Comparison of ENCODE assay signal across 19 mouse cellular contexts in genomic region chr10:71469751-71470150, GRCm38 (mm10).
DNase-seq lines count a peak whose midpoint lies in the region; ATAC-seq lines count a peak whose summit lies in the region.
"Had no signal": no experiment of that assay in that cellular context is flagged by ENCODE, and none has a peak within 500 bp of the region (broad histone marks: within the 10 kb centered on the region; RNA-seq: fewer than 3 reads in every experiment).

No protein-coding gene starts in this region.

- no peak overlapping the region for H3K4me3 ChIP-seq in embryonic facial prominence, embryonic 11.5 days (ENCODE audit: low read depth, low read length)
- no peak overlapping the region for H3K4me3 ChIP-seq in embryonic facial prominence, embryonic 10.5 days
- no peak overlapping the region for H3K4me3 ChIP-seq in midbrain, embryonic 13.5 days (replicated peaks)
- no peak overlapping the region for H3K4me3 ChIP-seq in midbrain, embryonic 11.5 days (ENCODE audit: low read depth, low read length)
- no peak overlapping the region for H3K4me3 ChIP-seq in hindbrain, embryonic 16.5 days (ENCODE audit: low read length)
- H3K4me3 ChIP-seq: myocyte; neural tube, embryonic 15.5 days; stomach, embryonic 15.5 days had no signal

- no peak; the same call in 1 of the 2 replicates for ATAC-seq in embryonic facial prominence, embryonic 11.5 days (replicated peaks; ENCODE audit: insufficient number of reproducible peaks, low FRiP score, low TSS enrichment, low read depth)
- peak; percentile 40; the same call in 1 of the 2 replicates for ATAC-seq in midbrain, embryonic 13.5 days
- ATAC-seq in midbrain, embryonic 11.5 days (ENCODE audit: low FRiP score) = no peak
- peak; percentile 62; the same call in 1 of the 2 replicates for ATAC-seq in hindbrain, embryonic 16.5 days
- no peak for ATAC-seq in erythroblast, adult 5-6 weeks (replicated peaks; ENCODE audit: low FRiP score, poor library complexity, severe bottlenecking)

- no peaks in the 10 kb centered on the region for H3K9me3 ChIP-seq in embryonic facial prominence, embryonic 11.5 days (replicated peaks; ENCODE audit: control insufficient read depth, low read length)
- no peaks in the 10 kb centered on the region for H3K9me3 ChIP-seq in embryonic facial prominence, embryonic 10.5 days
- no peaks in the 10 kb centered on the region for H3K9me3 ChIP-seq in midbrain, embryonic 13.5 days
- H3K9me3 ChIP-seq in midbrain, embryonic 11.5 days (ENCODE audit: control insufficient read depth, low read length) = no peaks in the 10 kb centered on the region
- no peaks in the 10 kb centered on the region for H3K9me3 ChIP-seq in hindbrain, embryonic 16.5 days (ENCODE audit: control insufficient read depth, low read length)
- H3K9me3 ChIP-seq: neural tube, embryonic 15.5 days; stomach, embryonic 15.5 days had no signal

- no peak overlapping the region for H3K4me2 ChIP-seq in embryonic facial prominence, embryonic 11.5 days (ENCODE audit: low read depth, low read length)
- no peak overlapping the region for H3K4me2 ChIP-seq in midbrain, embryonic 13.5 days (replicated peaks)
- H3K4me2 ChIP-seq in midbrain, embryonic 11.5 days = no peak overlapping the region
- H3K4me2 ChIP-seq in hindbrain, embryonic 16.5 days (ENCODE audit: low read length) = no peak overlapping the region
- H3K4me2 ChIP-seq: neural tube, embryonic 15.5 days; stomach, embryonic 15.5 days had no signal

- no peak overlapping the region for H3K9ac ChIP-seq in embryonic facial prominence, embryonic 11.5 days (replicated peaks; ENCODE audit: low read length)
- H3K9ac ChIP-seq in midbrain, embryonic 13.5 days (replicated peaks) = no peak overlapping the region
- H3K9ac ChIP-seq in midbrain, embryonic 11.5 days (ENCODE audit: low read length) = no peak overlapping the region
- no peak overlapping the region for H3K9ac ChIP-seq in hindbrain, embryonic 16.5 days (ENCODE audit: low read depth, low read length)
- H3K9ac ChIP-seq: neural tube, embryonic 15.5 days; stomach, embryonic 15.5 days had no signal

- H3K27ac ChIP-seq in embryonic facial prominence, embryonic 11.5 days (replicated peaks; ENCODE audit: low read depth, low read length) = no peak overlapping the region
- H3K27ac ChIP-seq in embryonic facial prominence, embryonic 10.5 days (replicated peaks) = no peak overlapping the region
- H3K27ac ChIP-seq in midbrain, embryonic 13.5 days = no peak overlapping the region
- no peak overlapping the region for H3K27ac ChIP-seq in midbrain, embryonic 11.5 days (ENCODE audit: low read depth, low read length)
- H3K27ac ChIP-seq in hindbrain, embryonic 16.5 days (ENCODE audit: low read depth, low read length) = no peak overlapping the region
- H3K27ac ChIP-seq: neural tube, embryonic 15.5 days; stomach, embryonic 15.5 days had no signal

- peak; percentile 17 for DNase-seq in embryonic facial prominence, embryonic 11.5 days (ENCODE audit: low spot score)
- DNase-seq in embryonic facial prominence, embryonic 10.5 days (ENCODE audit: low spot score) = no peak
- no peak for DNase-seq in midbrain, embryonic 11.5 days (ENCODE audit: low spot score, missing footprints)
- peak; percentile 51 for DNase-seq in retina, postnatal 1 day
- DNase-seq in adrenal gland, postnatal 25 days = no peak
- DNase-seq: adrenal gland, adult 8-10 months; cerebellum, adult 11-12 months; cerebellum, postnatal 36 days; gastrocnemius, postnatal 36 days; kidney, adult 11 months; layer of hippocampus, postnatal 36 days; liver; lung, postnatal 10 days had no signal

- WGBS in embryonic facial prominence, embryonic 11.5 days = 73% methylated on average over 13 of the region's 13 CpGs
- WGBS in embryonic facial prominence, embryonic 10.5 days = 79% methylated on average over 13 of the region's 13 CpGs
- whole genome bisulfite sequencing in midbrain, embryonic 13.5 days = 70% methylated on average over 13 of the region's 13 CpGs
- WGBS in midbrain, embryonic 11.5 days = 88% methylated on average over 13 of the region's 13 CpGs
- 52% methylated on average over 13 of the region's 13 CpGs for WGBS in hindbrain, embryonic 16.5 days

- no peaks in the 10 kb centered on the region for H3K27me3 ChIP-seq in embryonic facial prominence, embryonic 11.5 days (ENCODE audit: control insufficient read depth, insufficient read depth, low read length)
- no peaks in the 10 kb centered on the region for H3K27me3 ChIP-seq in embryonic facial prominence, embryonic 10.5 days (replicated peaks; ENCODE audit: low read depth, poor library complexity, severe bottlenecking)
- no peaks in the 10 kb centered on the region for H3K27me3 ChIP-seq in midbrain, embryonic 13.5 days
- H3K27me3 ChIP-seq in midbrain, embryonic 11.5 days (ENCODE audit: control insufficient read depth, insufficient read depth, low read length) = no peaks in the 10 kb centered on the region
- H3K27me3 ChIP-seq in hindbrain, embryonic 16.5 days (replicated peaks; ENCODE audit: control insufficient read depth, insufficient read depth, low read length) = no peaks in the 10 kb centered on the region
- H3K27me3 ChIP-seq: neural tube, embryonic 15.5 days; stomach, embryonic 15.5 days had no signal

- no peaks in the 10 kb centered on the region for H3K36me3 ChIP-seq in embryonic facial prominence, embryonic 11.5 days (replicated peaks; ENCODE audit: control insufficient read depth, insufficient read depth, low read depth, low read length)
- H3K36me3 ChIP-seq in embryonic facial prominence, embryonic 10.5 days (replicated peaks) = no peaks in the 10 kb centered on the region
- no peaks in the 10 kb centered on the region for H3K36me3 ChIP-seq in midbrain, embryonic 13.5 days
- no peaks in the 10 kb centered on the region for H3K36me3 ChIP-seq in midbrain, embryonic 11.5 days (ENCODE audit: control insufficient read depth, insufficient read depth, low read length)
- H3K36me3 ChIP-seq in hindbrain, embryonic 16.5 days (ENCODE audit: control insufficient read depth, insufficient read depth, low read length) = no peaks in the 10 kb centered on the region
- H3K36me3 ChIP-seq: neural tube, embryonic 15.5 days; stomach, embryonic 15.5 days had no signal

- no peaks in the 10 kb centered on the region for H3K4me1 ChIP-seq in embryonic facial prominence, embryonic 11.5 days (ENCODE audit: control insufficient read depth, insufficient read depth, low read length)
- H3K4me1 ChIP-seq in embryonic facial prominence, embryonic 10.5 days = no peaks in the 10 kb centered on the region
- H3K4me1 ChIP-seq in midbrain, embryonic 13.5 days (replicated peaks) = no peaks in the 10 kb centered on the region
- no peaks in the 10 kb centered on the region for H3K4me1 ChIP-seq in midbrain, embryonic 11.5 days (ENCODE audit: control insufficient read depth, insufficient read depth, low read length)
- H3K4me1 ChIP-seq in hindbrain, embryonic 16.5 days (ENCODE audit: control insufficient read depth, insufficient read depth, low read depth, low read length) = no peaks in the 10 kb centered on the region; the same call in 1 of the 2 replicates
- H3K4me1 ChIP-seq: neural tube, embryonic 15.5 days; stomach, embryonic 15.5 days had no signal

Comparison
In these comparisons a context has a peak if more than half of its experiments do, and no peak if none do; other contexts are left out.
1. ATAC-seq: peak in midbrain, embryonic 13.5 days (single experiment) and hindbrain, embryonic 16.5 days (single experiment); none in embryonic facial prominence, embryonic 11.5 days (single experiment), midbrain, embryonic 11.5 days (single experiment) and erythroblast, adult 5-6 weeks (single experiment).
2. DNase-seq: peak in embryonic facial prominence, embryonic 11.5 days (single experiment) and retina, postnatal 1 day (single experiment); none in embryonic facial prominence, embryonic 10.5 days (single experiment), midbrain, embryonic 11.5 days (single experiment) and adrenal gland, postnatal 25 days (single experiment).